Mouse (Mus musculus): ENCODE results near the gene Cbfa2t3.

The Cbfa2t3 gene

GRCm38 (mm10) chr8:122630696-122631095 lies 68.2 kb downstream of the Cbfa2t3 start:
- in situ Hi-C loops (cut with MboI; ENCODE audit: low pct_unique_long_range_greater_than_20kb in 1 of 2, low sequenced_read_pairs in 2 of 2, unreplicated experiment in 1 of 2), result no loop called here

GRCm38 (mm10) chr8:122629388-122629787 lies 69.5 kb downstream of the Cbfa2t3 start:
- in situ Hi-C loops (cut with MboI; ENCODE audit: low pct_unique_long_range_greater_than_20kb in 1 of 2, low sequenced_read_pairs in 2 of 2, unreplicated experiment in 1 of 2), result no loop called here

- in situ Hi-C loops (cut with MboI; ENCODE audit: low pct_unique_long_range_greater_than_20kb in 1 of 2, low sequenced_read_pairs in 2 of 2, unreplicated experiment in 1 of 2), result no loop called here
Measured at GRCm38 (mm10) chr8:122626896-122627295, 72.0 kb downstream of the Cbfa2t3 start.

- in situ Hi-C loops (cut with MboI; ENCODE audit: low pct_unique_long_range_greater_than_20kb in 1 of 2, low sequenced_read_pairs in 2 of 2, unreplicated experiment in 1 of 2), result no loop called here
Measured at GRCm38 (mm10) chr8:122625811-122626210, 73.1 kb downstream of the Cbfa2t3 start.

- in situ Hi-C loops (cut with MboI; ENCODE audit: low pct_unique_long_range_greater_than_20kb in 1 of 2, low sequenced_read_pairs in 2 of 2, unreplicated experiment in 1 of 2), result no loop called here
Measured at GRCm38 (mm10) chr8:122624653-122625052, 74.3 kb downstream of the Cbfa2t3 start.

- in situ Hi-C loops (cut with MboI; ENCODE audit: low pct_unique_long_range_greater_than_20kb in 1 of 2, low sequenced_read_pairs in 2 of 2, unreplicated experiment in 1 of 2), result no loop called here
Measured at GRCm38 (mm10) chr8:122623844-122624642, 74.9 kb downstream of the Cbfa2t3 start.

GRCm38 (mm10) chr8:122622727-122623126 lies 76.2 kb downstream of the Cbfa2t3 start, which contains the start of gene Pabpn1l:
TSS of gene Pabpn1l (minus strand) at chr8:122622739.
- in situ Hi-C loops (cut with MboI; ENCODE audit: low pct_unique_long_range_greater_than_20kb in 1 of 2, low sequenced_read_pairs in 2 of 2, unreplicated experiment in 1 of 2), result no loop called here

- in situ Hi-C loops (cut with MboI; ENCODE audit: low pct_unique_long_range_greater_than_20kb in 1 of 2, low sequenced_read_pairs in 2 of 2, unreplicated experiment in 1 of 2), result no loop called here
Measured at GRCm38 (mm10) chr8:122620446-122620845, 78.5 kb downstream of the Cbfa2t3 start.

- in situ Hi-C loops (cut with MboI; ENCODE audit: low pct_unique_long_range_greater_than_20kb in 1 of 2, low sequenced_read_pairs in 2 of 2, unreplicated experiment in 1 of 2), result loop anchor here in 1 of 2 experiments (5.0 kb wide), 1 partner anchor 208 kb away; no protein-coding TSS in a partner anchor
Measured at GRCm38 (mm10) chr8:122618660-122619378, 80.1 kb downstream of the Cbfa2t3 start.

- in situ Hi-C loops (cut with MboI; ENCODE audit: low pct_unique_long_range_greater_than_20kb in 1 of 2, low sequenced_read_pairs in 2 of 2, unreplicated experiment in 1 of 2), result loop anchor here in 1 of 2 experiments (5.0 kb wide), 1 partner anchor 209 kb away; no protein-coding TSS in a partner anchor
Measured at GRCm38 (mm10) chr8:122617947-122618546, 80.9 kb downstream of the Cbfa2t3 start.

- in situ Hi-C loops (cut with MboI; ENCODE audit: low pct_unique_long_range_greater_than_20kb in 1 of 2, low sequenced_read_pairs in 2 of 2, unreplicated experiment in 1 of 2), result loop anchor here in 1 of 2 experiments (5.0 kb wide), 1 partner anchor 211 kb away; no protein-coding TSS in a partner anchor
Measured at GRCm38 (mm10) chr8:122616181-122616905, 82.6 kb downstream of the Cbfa2t3 start.

- in situ Hi-C loops (cut with MboI; ENCODE audit: low pct_unique_long_range_greater_than_20kb in 1 of 2, low sequenced_read_pairs in 2 of 2, unreplicated experiment in 1 of 2), result no loop called here
Measured at GRCm38 (mm10) chr8:122611295-122612133, 87.4 kb downstream of the Cbfa2t3 start, which contains the start of the genes Galns and Trappc2l. TSS of gene Galns (minus strand) at chr8:122611463. TSS of gene Trappc2l (plus strand) at chr8:122611640.

- in situ Hi-C loops (cut with MboI; ENCODE audit: low pct_unique_long_range_greater_than_20kb in 1 of 2, low sequenced_read_pairs in 2 of 2, unreplicated experiment in 1 of 2), result no loop called here
Measured at GRCm38 (mm10) chr8:122610612-122611277, 88.2 kb downstream of the Cbfa2t3 start.

- in situ Hi-C loops (cut with MboI; ENCODE audit: low pct_unique_long_range_greater_than_20kb in 1 of 2, low sequenced_read_pairs in 2 of 2, unreplicated experiment in 1 of 2), result no loop called here
Measured at GRCm38 (mm10) chr8:122610209-122610608, 88.7 kb downstream of the Cbfa2t3 start.

GRCm38 (mm10) chr8:122606810-122607209 lies 92.1 kb downstream of the Cbfa2t3 start:
- in situ Hi-C loops (cut with MboI; ENCODE audit: low pct_unique_long_range_greater_than_20kb in 1 of 2, low sequenced_read_pairs in 2 of 2, unreplicated experiment in 1 of 2), result no loop called here

GRCm38 (mm10) chr8:122605367-122605766 lies 93.5 kb downstream of the Cbfa2t3 start:
- in situ Hi-C loops (cut with MboI; ENCODE audit: low pct_unique_long_range_greater_than_20kb in 1 of 2, low sequenced_read_pairs in 2 of 2, unreplicated experiment in 1 of 2), result no loop called here

- in situ Hi-C loops (cut with MboI; ENCODE audit: low pct_unique_long_range_greater_than_20kb in 1 of 2, low sequenced_read_pairs in 2 of 2, unreplicated experiment in 1 of 2), result no loop called here
Measured at GRCm38 (mm10) chr8:122604640-122605039, 94.3 kb downstream of the Cbfa2t3 start.
